Mouse (Mus musculus): ENCODE data around the gene Pold2. TPM values are rescaled to one million over a fixed set of nuclear protein-coding genes. Genes with fewer than 3 reads are reported as not detected.

The Pold2 gene
- total and polyA plus RNA-seq, 3 experiments: 136 to 285 (median 205) TPM

DNA sequence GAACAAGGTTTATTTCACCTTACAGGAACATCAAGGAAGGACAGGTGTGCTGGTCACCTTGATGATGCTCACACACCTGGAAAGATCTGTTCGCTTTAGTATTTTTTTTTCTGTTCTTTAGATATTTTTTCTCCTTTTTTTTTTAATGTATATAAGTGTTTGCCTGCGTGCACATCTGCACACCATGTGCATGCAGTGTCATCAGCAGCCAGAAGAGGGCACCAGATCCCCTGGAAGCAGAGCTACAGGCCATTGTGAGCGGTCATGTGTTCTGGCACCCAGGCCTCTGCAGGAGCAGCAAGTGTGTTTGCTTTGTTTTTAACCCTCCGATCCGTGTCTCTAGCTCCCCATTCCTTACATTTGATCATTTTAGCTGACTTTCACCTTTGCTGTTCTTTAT is 1.8 kb upstream of the Pold2 start:
- H3K9ac ChIP-seq (ENCODE audit: insufficient read depth, low read depth): no peak overlapping the region
- TF ChIP-seq SIN3A (IDR thresholded peaks at IDR 0.05; ENCODE audit: low read length) (no peak), RAD21 (IDR thresholded peaks at IDR 0.05; ENCODE audit: low read depth, low read length) (peak; percentile 71), NELFE (IDR thresholded peaks at IDR 0.05; ENCODE audit: low read depth, low read length) (no peak), TCF12 (IDR thresholded peaks at IDR 0.05; ENCODE audit: low read depth, low read length) (no peak), CTCF (conservative IDR thresholded peaks at IDR 0.05 in 1 of 2, IDR thresholded peaks at IDR 0.05 in 1 of 2; ENCODE audit: low read depth in 2 of 2, low read length in 2 of 2) (peak; percentile 80 to 83), USF1 (IDR thresholded peaks at IDR 0.05; ENCODE audit: low read depth, low read length) (peak; percentile 31; the same call in 1 of the 2 replicates), IRF4 (IDR thresholded peaks at IDR 0.05; ENCODE audit: low read depth, low read length) (no peak), ZNF384 (IDR thresholded peaks at IDR 0.05; ENCODE audit: low read depth, low read length) (peak; percentile 43; the same call in 1 of the 2 replicates), HCFC1 (IDR thresholded peaks at IDR 0.05; ENCODE audit: low read depth, low read length) (no peak), JUND (conservative IDR thresholded peaks at IDR 0.05; ENCODE audit: low read depth, low read length) (no peak), MYC (IDR thresholded peaks at IDR 0.05; ENCODE audit: low read depth, low read length) (peak; percentile 91), SMC3 (IDR thresholded peaks at IDR 0.05; ENCODE audit: low read depth, low read length) (peak; percentile 63), MAX (IDR thresholded peaks at IDR 0.05; ENCODE audit: low read length) (peak; percentile 72), BHLHE40 (IDR thresholded peaks at IDR 0.05; ENCODE audit: low read depth, low read length) (peak; percentile 29; the same call in 1 of the 2 replicates), MEF2A (IDR thresholded peaks at IDR 0.05; ENCODE audit: borderline replicate concordance, low read depth, low read length) (no peak), UBTF (IDR thresholded peaks at IDR 0.05; ENCODE audit: low read depth, low read length) (no peak)
- no peak overlapping the region for H3K4me3 ChIP-seq (replicated peaks in 1 of 3; ENCODE audit: low read depth in 2 of 3, low read length in 2 of 3, poor library complexity in 1 of 3)
- in situ Hi-C loops (cut with MboI; ENCODE audit: low pct_ligation_motif_present, low pct_unique_long_range_greater_than_20kb, low sequenced_read_pairs): no loop called here
- H3K27ac ChIP-seq (ENCODE audit: insufficient read depth, low read depth): no peak overlapping the region
- DNase-seq (ENCODE audit: extremely low read depth): peak; percentile 74
- H3K79me2 ChIP-seq (replicated peaks; ENCODE audit: control insufficient read depth, extremely low read depth, insufficient read depth, poor library complexity, severe bottlenecking): peaks cover 24% of the 10 kb centered on the region
- peaks cover 18 to 41% of the 10 kb centered on the region in 2 experiments for H3K4me1 ChIP-seq (ENCODE audit: control insufficient read depth in 1 of 2, insufficient read depth in 2 of 2)
- no peaks in the 10 kb centered on the region for H3K27me3 ChIP-seq (replicated peaks)
- no peak overlapping the region for H3K4me2 ChIP-seq (ENCODE audit: insufficient read depth, low read depth, poor library complexity, severe bottlenecking)
- peaks cover 18 to 20% of the 10 kb centered on the region in 2 experiments for H3K36me3 ChIP-seq (replicated peaks in 1 of 2; ENCODE audit: control insufficient read depth in 1 of 2, insufficient read depth in 1 of 2, low read length in 1 of 2)
- dilution Hi-C loops (cut with MboI; ENCODE audit: extremely low pct_ligation_motif_present, extremely low pct_unique_long_range_greater_than_20kb, low sequenced_read_pairs): no loop called here
- peaks cover 2% of the 10 kb centered on the region for H3K9me3 ChIP-seq (replicated peaks; ENCODE audit: low read length)

DNA sequence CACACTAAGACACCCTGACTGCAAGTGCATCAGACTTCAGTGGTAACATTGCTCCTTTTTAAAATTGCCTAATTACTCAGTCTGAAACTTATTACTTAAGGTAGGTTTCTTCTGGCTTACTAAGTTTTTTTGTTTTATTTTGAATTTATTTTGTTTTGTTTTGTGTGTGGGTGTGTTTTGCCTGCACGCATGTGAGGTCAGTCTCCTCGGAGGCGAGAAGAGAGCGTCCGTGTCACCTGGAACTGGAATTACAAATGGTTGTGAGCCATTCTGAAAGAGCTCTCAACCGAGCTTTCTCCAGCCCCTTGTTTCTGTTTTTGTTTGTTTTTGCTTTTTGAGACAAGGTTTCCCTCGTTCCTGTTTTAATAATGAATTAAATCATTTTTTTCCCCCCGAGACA is 569 bp upstream of the Pold2 start:
- peaks cover 24% of the 10 kb centered on the region for H3K79me2 ChIP-seq (replicated peaks; ENCODE audit: control insufficient read depth, extremely low read depth, insufficient read depth, poor library complexity, severe bottlenecking)
- H3K9ac ChIP-seq (ENCODE audit: insufficient read depth, low read depth): peak overlapping the region; percentile 74
- H3K4me1 ChIP-seq (ENCODE audit: control insufficient read depth in 1 of 2, insufficient read depth in 2 of 2): peaks cover 18 to 41% of the 10 kb centered on the region in 2 experiments
- dilution Hi-C loops (cut with MboI; ENCODE audit: extremely low pct_ligation_motif_present, extremely low pct_unique_long_range_greater_than_20kb, low sequenced_read_pairs): no loop called here
- 0 out of 2 replicates have a peak, but pooled peaks have one; percentile 14 for TF ChIP-seq BHLHE40 (IDR thresholded peaks at IDR 0.05; ENCODE audit: low read depth, low read length)
- TF ChIP-seq MYC (IDR thresholded peaks at IDR 0.05; ENCODE audit: low read depth, low read length): peak; percentile 5; the same call in 1 of the 2 replicates
- no peak for TF ChIP-seq CHD1 (IDR thresholded peaks at IDR 0.05; ENCODE audit: low read depth, low read length)
- TF ChIP-seq RAD21 (IDR thresholded peaks at IDR 0.05; ENCODE audit: low read depth, low read length): no peak
- TF ChIP-seq MAFK (IDR thresholded peaks at IDR 0.05; ENCODE audit: insufficient replicate concordance, low read length): 0 out of 2 replicates have a peak, but pooled peaks have one; percentile 28
- H3K27ac ChIP-seq (ENCODE audit: insufficient read depth, low read depth): peak overlapping the region; percentile 53
- peaks cover 2% of the 10 kb centered on the region for H3K9me3 ChIP-seq (replicated peaks; ENCODE audit: low read length)
- peak overlapping the region; percentile 34 to 73 (median 56) for H3K4me3 ChIP-seq (replicated peaks in 1 of 3; ENCODE audit: low read depth in 2 of 3, low read length in 2 of 3, poor library complexity in 1 of 3)
- DNase-seq (ENCODE audit: extremely low read depth): peak; percentile 54
- H3K36me3 ChIP-seq (replicated peaks in 1 of 2; ENCODE audit: control insufficient read depth in 1 of 2, insufficient read depth in 1 of 2, low read length in 1 of 2): peaks cover 30 to 33% of the 10 kb centered on the region in 2 experiments
- H3K4me2 ChIP-seq (ENCODE audit: insufficient read depth, low read depth, poor library complexity, severe bottlenecking): peak overlapping the region; percentile 90
- in situ Hi-C loops (cut with MboI; ENCODE audit: low pct_ligation_motif_present, low pct_unique_long_range_greater_than_20kb, low sequenced_read_pairs): no loop called here
- H3K27me3 ChIP-seq (replicated peaks): no peaks in the 10 kb centered on the region
